Mouse (Mus musculus): Measurements from ENCODE around the gene Bcr. TPM values are rescaled to one million over a fixed set of nuclear protein-coding genes. Genes with fewer than 3 reads are reported as not detected.

Gene Bcr
- polyA plus RNA-seq, 1 experiment from 2014 or later, result 14.3 TPM

GRCm38 (mm10) chr10:75187366-75188056 is 127.1 kb downstream of the Bcr start:
- no peak overlapping the region for H3K9ac ChIP-seq
- H3K36me3 ChIP-seq, result peaks cover 26% of the 10 kb centered on the region
- peak overlapping the region; percentile 48 for H3K27ac ChIP-seq (replicated peaks)
- H3K27me3 ChIP-seq (replicated peaks), result no peaks in the 10 kb centered on the region
- peaks cover under 1% of the 10 kb centered on the region; the same call in 1 of the 2 replicates for H3K9me3 ChIP-seq
- ATAC-seq (ENCODE audit: extremely low read depth, insufficient number of reproducible peaks, low FRiP score, low TSS enrichment), result no peak
- H3K4me2 ChIP-seq, result no peak overlapping the region
- peaks cover 16% of the 10 kb centered on the region for H3K4me1 ChIP-seq
- H3K4me3 ChIP-seq, result no peak overlapping the region
- 39% methylated on average over 8 of the region's 8 CpGs for WGBS

GRCm38 (mm10) chr10:75191647-75192046 is 131.3 kb downstream of the Bcr start:
- peaks cover 7% of the 10 kb centered on the region for H3K9me3 ChIP-seq
- H3K36me3 ChIP-seq, result no peaks in the 10 kb centered on the region
- H3K27me3 ChIP-seq (replicated peaks), result no peaks in the 10 kb centered on the region
- H3K27ac ChIP-seq (replicated peaks), result no peak overlapping the region
- no peak overlapping the region for H3K9ac ChIP-seq
- peaks cover 14% of the 10 kb centered on the region for H3K4me1 ChIP-seq
- H3K4me2 ChIP-seq, result no peak overlapping the region
- 48% methylated on average over 7 of the region's 7 CpGs for WGBS
- H3K4me3 ChIP-seq, result no peak overlapping the region
- ATAC-seq (ENCODE audit: extremely low read depth, insufficient number of reproducible peaks, low FRiP score, low TSS enrichment), result no peak

DNA sequence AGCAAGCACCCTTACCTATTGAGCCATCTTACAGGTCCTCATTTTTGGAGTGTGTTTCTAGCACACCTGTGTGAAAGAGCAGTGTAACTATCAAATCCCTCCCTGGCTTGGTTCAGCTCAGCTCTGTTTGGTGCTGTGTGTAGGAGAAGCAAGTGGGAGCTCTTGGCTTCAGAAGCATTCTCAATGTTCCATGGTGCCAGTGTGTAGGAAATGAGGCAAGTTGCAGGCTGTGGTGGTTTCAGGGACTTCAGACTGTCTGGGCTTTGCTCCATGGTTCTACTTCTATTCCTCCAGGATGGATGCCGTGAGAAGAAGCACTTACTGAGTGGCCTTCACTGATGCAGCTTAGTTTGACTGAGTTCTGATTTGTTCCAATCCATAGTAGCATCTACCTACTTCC is 137.4 kb downstream of the Bcr start:
- Histone ChIP-seq H3K27ac (replicated peaks) (no peak overlapping the region), H3K36me3 (no peaks in the 10 kb centered on the region), H3K4me2 (no peak overlapping the region), H3K9ac (no peak overlapping the region), H3K9me3 (peaks cover 3% of the 10 kb centered on the region), H3K4me3 (no peak overlapping the region), H3K27me3 (replicated peaks) (no peaks in the 10 kb centered on the region), H3K4me1 (no peaks in the 10 kb centered on the region)
- no peak for ATAC-seq (ENCODE audit: extremely low read depth, insufficient number of reproducible peaks, low FRiP score, low TSS enrichment)
- 78% methylated on average over 1 of the region's 1 CpGs for whole genome bisulfite sequencing

GRCm38 (mm10) chr10:75200733-75201132 is 140.3 kb downstream of the Bcr start:
- ATAC-seq (ENCODE audit: extremely low read depth, insufficient number of reproducible peaks, low FRiP score, low TSS enrichment), result no peak
- no peak overlapping the region for H3K4me3 ChIP-seq
- no peak overlapping the region for H3K9ac ChIP-seq
- no peak overlapping the region for H3K27ac ChIP-seq (replicated peaks)
- no peak overlapping the region for H3K4me2 ChIP-seq
- H3K36me3 ChIP-seq, result no peaks in the 10 kb centered on the region
- H3K9me3 ChIP-seq, result no peaks in the 10 kb centered on the region
- no peaks in the 10 kb centered on the region for H3K27me3 ChIP-seq (replicated peaks)
- H3K4me1 ChIP-seq, result no peaks in the 10 kb centered on the region
- WGBS, result 77% methylated on average over 1 of the region's 1 CpGs

DNA sequence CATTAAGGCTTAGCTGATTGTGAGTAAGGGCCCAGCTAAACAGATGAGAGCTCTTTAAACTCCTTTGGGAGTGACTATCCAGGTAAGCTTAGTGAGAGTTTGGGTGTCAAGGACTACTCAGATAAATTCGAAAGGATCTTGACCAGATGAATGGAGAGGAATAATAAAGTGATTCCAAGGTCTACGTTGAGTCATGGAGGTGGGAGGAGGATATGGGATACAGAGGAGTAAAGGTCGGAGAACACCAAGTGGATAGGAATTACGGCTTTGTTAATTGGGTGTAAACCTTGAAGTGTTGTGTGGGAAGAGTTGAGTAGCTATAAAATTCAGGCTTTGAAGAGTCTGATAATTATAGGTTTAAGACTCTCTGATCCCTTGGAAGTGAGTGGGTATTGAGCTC is 145.8 kb downstream of the Bcr start:
- Histone ChIP-seq H3K4me1 (peaks cover under 1% of the 10 kb centered on the region; the same call in 1 of the 2 replicates), H3K4me2 (no peak overlapping the region), H3K4me3 (no peak overlapping the region), H3K9me3 (no peaks in the 10 kb centered on the region), H3K36me3 (no peaks in the 10 kb centered on the region), H3K9ac (no peak overlapping the region), H3K27me3 (replicated peaks) (no peaks in the 10 kb centered on the region), H3K27ac (replicated peaks) (no peak overlapping the region)
- no peak for ATAC-seq (ENCODE audit: extremely low read depth, insufficient number of reproducible peaks, low FRiP score, low TSS enrichment)
- 70% methylated on average over 4 of the region's 4 CpGs for WGBS

DNA sequence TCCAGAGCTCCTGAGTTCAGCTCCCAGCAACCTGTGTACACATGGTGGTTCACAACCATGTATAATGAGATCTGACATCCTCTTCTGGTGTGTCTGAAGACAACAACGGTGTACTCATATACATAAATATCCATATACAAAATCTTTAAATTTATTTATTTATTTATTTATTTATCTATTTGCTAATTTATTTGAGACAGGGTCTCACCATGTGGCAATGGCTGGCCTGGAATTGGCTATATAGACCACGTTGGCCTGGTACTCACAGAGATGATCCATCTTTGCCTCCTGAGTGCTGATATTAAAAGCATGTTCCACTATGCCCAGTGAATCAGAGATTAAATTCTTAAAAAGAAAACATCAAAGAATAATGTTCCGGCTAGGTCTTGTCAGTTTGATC is 150.4 kb downstream of the Bcr start:
- Histone ChIP-seq H3K27me3 (replicated peaks) (no peaks in the 10 kb centered on the region), H3K9ac (no peak overlapping the region), H3K4me1 (peaks cover 15% of the 10 kb centered on the region), H3K36me3 (no peaks in the 10 kb centered on the region), H3K27ac (replicated peaks) (no peak overlapping the region), H3K4me2 (no peak overlapping the region), H3K4me3 (no peak overlapping the region), H3K9me3 (no peaks in the 10 kb centered on the region)
- 90% methylated on average over 3 of the region's 3 CpGs for WGBS
- no peak for ATAC-seq (ENCODE audit: extremely low read depth, insufficient number of reproducible peaks, low FRiP score, low TSS enrichment)

DNA sequence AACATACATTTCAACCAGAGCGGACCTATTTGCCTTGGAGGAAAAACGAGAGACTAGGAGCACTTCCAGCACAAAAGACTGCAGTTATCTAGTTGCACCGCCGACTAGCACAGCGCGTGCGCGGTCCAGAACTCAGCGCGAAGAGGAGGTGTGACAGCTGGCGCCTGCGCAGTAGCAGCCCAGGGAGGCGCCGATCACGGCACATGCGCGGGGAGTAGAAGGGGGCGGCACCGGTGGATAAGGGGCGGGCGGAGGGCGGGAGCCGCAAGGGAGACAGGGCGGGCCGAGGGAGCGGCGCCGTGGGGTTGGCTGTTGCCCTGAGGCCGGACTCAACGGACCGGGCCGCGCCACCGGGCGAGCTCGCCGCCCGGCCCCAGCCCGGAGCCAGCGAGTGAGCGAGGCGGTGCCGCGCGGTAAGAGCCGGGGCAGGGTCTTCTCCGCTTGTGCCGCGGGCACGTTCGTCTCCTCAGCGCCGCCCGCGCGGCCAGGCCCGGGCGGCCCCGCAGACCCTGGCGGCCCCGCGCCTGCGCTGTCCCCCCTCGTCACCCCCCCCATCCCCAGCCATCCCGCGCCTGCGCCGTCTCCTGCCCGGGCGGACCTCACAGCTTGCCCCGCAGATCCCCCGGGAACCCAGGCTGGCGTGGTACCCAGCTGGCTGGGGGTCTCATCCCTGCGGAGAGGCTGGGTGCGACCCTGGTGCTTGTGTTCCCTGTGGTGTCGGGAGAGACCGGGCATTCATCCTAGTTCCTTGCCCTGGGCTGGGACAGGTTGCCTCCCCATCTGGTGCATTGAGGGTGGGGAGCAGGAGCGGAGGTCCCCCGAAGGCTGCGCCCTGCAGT is 151.6 kb downstream of the Bcr start, which contains the start of gene Specc1l:
Gene Specc1l (plus strand): TSS at position 267 of the 839 bp plus-strand sequence.
- Histone ChIP-seq H3K4me2 (peak within 1 kb of the TSS; percentile 93), H3K36me3 (no peaks in the 10 kb centered on the region), H3K4me3 (peak within 1 kb of the TSS; percentile 95), H3K27me3 (replicated peaks) (no peaks in the 10 kb centered on the region), H3K27ac (replicated peaks) (peak within 1 kb of the TSS; percentile 98), H3K9ac (peak within 1 kb of the TSS; percentile 96), H3K9me3 (no peaks in the 10 kb centered on the region), H3K4me1 (peaks cover 15% of the 10 kb centered on the region)
- peak; percentile 99 for ATAC-seq (ENCODE audit: extremely low read depth, insufficient number of reproducible peaks, low FRiP score, low TSS enrichment)
- WGBS, result 1% methylated on average over 79 of the region's 80 CpGs

DNA sequence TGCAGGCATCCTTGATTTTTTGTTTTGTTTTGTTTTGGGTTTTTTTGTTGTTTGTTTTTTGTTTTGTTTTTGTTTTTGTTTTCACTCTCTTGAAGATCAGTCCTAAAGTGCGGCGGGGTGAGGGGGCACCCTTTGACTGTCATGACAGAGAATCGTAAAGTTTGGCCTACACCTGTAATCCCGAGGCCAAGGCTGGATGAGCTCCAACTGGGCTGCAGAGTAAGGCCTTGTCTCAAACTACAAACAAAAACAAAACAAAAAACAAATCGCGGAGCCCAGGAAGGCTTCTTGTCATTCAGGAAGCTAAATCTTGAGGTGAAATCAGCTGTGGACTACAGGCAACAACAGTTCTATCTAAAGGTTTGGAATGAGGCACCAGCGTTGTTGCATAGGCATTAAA is 152.6 kb downstream of the Bcr start:
- no peaks in the 10 kb centered on the region for H3K9me3 ChIP-seq
- no peaks in the 10 kb centered on the region for H3K36me3 ChIP-seq
- H3K27me3 ChIP-seq (replicated peaks), result no peaks in the 10 kb centered on the region
- ATAC-seq (ENCODE audit: extremely low read depth, insufficient number of reproducible peaks, low FRiP score, low TSS enrichment), result no peak
- H3K4me2 ChIP-seq, result peak overlapping the region; percentile 93
- peaks cover 15% of the 10 kb centered on the region for H3K4me1 ChIP-seq
- H3K27ac ChIP-seq (replicated peaks), result no peak overlapping the region
- 51% methylated on average over 7 of the region's 7 CpGs for WGBS
- H3K9ac ChIP-seq, result peak overlapping the region; percentile 96
- H3K4me3 ChIP-seq, result peak overlapping the region; percentile 95

- no peak overlapping the region for H3K9ac ChIP-seq
- H3K4me1 ChIP-seq, result peaks cover 45% of the 10 kb centered on the region
- no peaks in the 10 kb centered on the region for H3K27me3 ChIP-seq (replicated peaks)
- no peak for ATAC-seq (ENCODE audit: extremely low read depth, insufficient number of reproducible peaks, low FRiP score, low TSS enrichment)
- no peaks in the 10 kb centered on the region for H3K36me3 ChIP-seq
- no peak overlapping the region for H3K27ac ChIP-seq (replicated peaks)
- WGBS, result 85% methylated on average over 3 of the region's 3 CpGs
- H3K9me3 ChIP-seq, result no peaks in the 10 kb centered on the region
- H3K4me2 ChIP-seq, result no peak overlapping the region
- H3K4me3 ChIP-seq, result no peak overlapping the region
Measured at GRCm38 (mm10) chr10:75220722-75221121, 160.3 kb downstream of the Bcr start.

- H3K4me2 ChIP-seq, result no peak overlapping the region
- no peaks in the 10 kb centered on the region for H3K36me3 ChIP-seq
- no peak overlapping the region for H3K27ac ChIP-seq (replicated peaks)
- 45% methylated on average over 4 of the region's 4 CpGs for WGBS
- no peak for ATAC-seq (ENCODE audit: extremely low read depth, insufficient number of reproducible peaks, low FRiP score, low TSS enrichment)
- no peak overlapping the region for H3K9ac ChIP-seq
- H3K4me1 ChIP-seq, result peaks cover 47% of the 10 kb centered on the region
- H3K9me3 ChIP-seq, result no peaks in the 10 kb centered on the region
- H3K27me3 ChIP-seq (replicated peaks), result no peaks in the 10 kb centered on the region
- no peak overlapping the region for H3K4me3 ChIP-seq
Measured at GRCm38 (mm10) chr10:75221936-75222610, 161.7 kb downstream of the Bcr start.

- Histone ChIP-seq H3K4me2 (no peak overlapping the region), H3K4me1 (peaks cover 47% of the 10 kb centered on the region), H3K4me3 (no peak overlapping the region), H3K9ac (no peak overlapping the region), H3K27me3 (replicated peaks) (no peaks in the 10 kb centered on the region), H3K27ac (replicated peaks) (peak overlapping the region; percentile 6; the same call in 1 of the 2 replicates), H3K9me3 (no peaks in the 10 kb centered on the region), H3K36me3 (no peaks in the 10 kb centered on the region)
- ATAC-seq (ENCODE audit: extremely low read depth, insufficient number of reproducible peaks, low FRiP score, low TSS enrichment), result no peak
- 62% methylated on average over 5 of the region's 5 CpGs for WGBS
Measured at GRCm38 (mm10) chr10:75222611-75222998, 162.2 kb downstream of the Bcr start.

Measured in heart, embryonic 13.5 days (tissue).